Mouse (Mus musculus) adrenal gland, postnatal 4 days (tissue): Measurements from ENCODE around the gene Metrn. TPM values are rescaled to one million over a fixed set of nuclear protein-coding genes. Genes with fewer than 3 reads are reported as not detected.
"Not testable (repeated sequence)": the region's sequence is repeated elsewhere in the genome, so short reads cannot be mapped to it uniquely, and the experiment has no call there.

ENCODE experiments used
- DNase-seq, 2 experiments: peaks; one replicate each; pipeline ENCODE4 v3.0.0; 2021 to 2022; ENCODE audit warnings: low spot score in 2 of 2, mixed read lengths in 2 of 2
- total RNA-seq, 2 experiments: library from RNA; stranded (reverse); gene quantifications; 2 replicates each; pipeline ENCODE4 v1.2.3; 2021

The Metrn gene
- total RNA-seq, 2 experiments from 2014 or later: 71.1 to 74.5 TPM

DNA sequence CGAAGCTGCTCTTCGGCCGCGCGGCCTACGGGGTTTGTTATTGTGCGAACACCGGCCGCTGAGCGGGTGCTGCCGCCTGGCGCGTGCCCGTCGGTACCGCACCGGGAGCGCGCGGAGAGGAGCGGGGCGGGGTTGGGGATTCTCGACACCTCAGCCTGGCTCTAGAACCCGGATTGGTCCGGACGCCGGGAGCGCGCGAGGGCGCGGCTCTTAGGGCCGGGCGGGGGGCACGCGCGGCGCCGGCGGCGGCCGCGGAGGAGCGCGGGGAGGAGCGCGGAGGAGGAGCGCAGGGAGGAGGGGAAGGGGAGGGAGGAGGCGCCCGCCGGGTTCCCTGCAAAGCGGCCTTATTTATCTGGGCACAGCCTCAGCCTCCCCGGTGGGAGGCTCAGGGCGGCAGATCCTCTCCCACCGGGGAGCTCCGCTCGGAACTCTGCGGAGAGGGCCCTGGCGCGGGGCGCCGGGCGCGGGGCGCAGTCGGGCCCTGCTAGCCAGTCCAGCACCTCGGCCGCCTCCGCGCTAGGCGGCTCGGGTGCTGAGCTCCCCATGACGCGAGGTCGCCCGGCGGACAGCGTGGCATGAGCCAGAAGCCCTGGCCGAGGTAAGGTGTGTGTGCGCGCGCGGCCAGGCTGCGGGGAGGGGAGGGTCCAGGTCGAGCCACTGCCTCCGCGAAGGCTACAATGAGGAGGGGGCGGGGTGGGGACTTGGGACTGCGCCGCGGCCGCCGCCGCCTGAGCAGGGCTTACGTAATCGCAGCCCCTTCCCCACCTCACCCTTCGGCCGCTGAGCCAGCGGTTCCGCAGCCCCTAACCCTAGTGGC lies 12.1 kb upstream of the Metrn start, which contains the start of gene Fbxl16:
Gene Fbxl16, plus strand, starts transcription at position 297 of the 817 bp plus-strand sequence.
- peak in 1 of 2 experiments; percentile 55 for DNase-seq

DNA sequence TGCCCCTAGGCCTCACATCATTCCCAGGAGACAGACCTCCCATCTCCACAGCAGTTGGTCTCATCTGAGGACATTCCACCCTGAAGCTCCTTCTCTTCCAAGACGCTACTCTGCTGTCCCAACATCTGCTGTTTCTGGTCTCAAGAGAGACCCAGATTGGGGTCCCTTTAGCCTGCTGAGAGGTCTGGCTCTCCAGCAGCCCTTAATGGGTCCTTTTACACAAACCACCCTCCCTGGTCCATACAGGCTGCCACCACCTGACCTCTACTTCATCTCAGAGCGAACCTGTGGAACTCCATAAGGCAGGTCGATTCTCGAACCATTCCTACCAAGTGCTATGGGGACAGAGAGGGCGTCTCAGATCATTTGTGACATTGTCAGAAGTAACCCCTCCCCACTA lies 11.1 kb upstream of the Metrn start:
- no peak for DNase-seq

DNA sequence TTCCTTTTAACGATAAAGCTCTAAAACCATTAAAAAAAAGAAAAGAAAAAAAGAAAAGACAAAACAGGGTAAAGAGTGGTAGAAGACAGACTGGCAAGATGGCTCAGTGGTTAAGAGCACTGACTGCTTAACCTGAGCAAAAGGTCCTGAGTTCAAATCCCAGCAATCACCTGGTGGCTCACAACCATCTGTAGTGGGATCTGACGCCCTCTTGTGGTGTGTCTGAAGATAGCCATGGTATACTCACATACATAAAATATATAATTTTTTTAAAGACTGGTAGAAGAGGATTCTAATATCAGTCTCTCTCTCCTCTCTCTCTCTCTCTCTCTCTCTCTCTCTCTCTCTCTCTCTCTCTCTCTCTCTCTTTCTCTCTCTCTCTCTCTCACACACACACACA lies 10.5 kb upstream of the Metrn start:
- DNase-seq: not testable (repeated sequence)

DNA sequence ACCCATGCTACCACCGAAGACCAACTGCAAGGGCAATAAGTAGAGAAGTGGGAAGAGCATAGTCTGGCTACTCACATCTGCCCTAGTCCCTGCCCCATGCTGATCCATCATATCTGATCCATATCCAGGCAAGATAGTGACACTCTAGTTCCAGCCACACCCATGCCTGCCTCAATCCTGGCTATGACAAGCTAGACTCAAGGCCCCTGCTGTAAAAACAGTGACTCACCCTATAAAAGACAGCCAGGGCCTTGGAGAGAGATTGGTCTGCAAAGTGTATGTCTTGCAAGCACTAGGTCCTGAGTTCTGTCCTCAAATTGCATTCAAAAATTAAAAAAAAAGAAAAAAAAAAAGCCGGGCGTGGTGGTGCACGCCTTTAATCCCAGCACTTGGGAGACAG lies 9.6 kb upstream of the Metrn start:
- no peak for DNase-seq

GRCm38 (mm10) chr17:25802825-25803517 lies 6.0 kb upstream of the Metrn start:
- peak; percentile 49 to 54 for DNase-seq

- DNase-seq: no peak
Observed at GRCm38 (mm10) chr17:25801029-25801428, 4.1 kb upstream of the Metrn start.

- DNase-seq: no peak
Observed at GRCm38 (mm10) chr17:25796211-25796771, 645 bp downstream of the Metrn start.

- DNase-seq: no peak
Observed at GRCm38 (mm10) chr17:25795609-25796092, 1.3 kb downstream of the Metrn start, which contains the start of gene AC134908.4. AC134908.4 (minus strand) TSS chr17:25795659.

- DNase-seq: no peak
Observed at GRCm38 (mm10) chr17:25794998-25795397, 1.9 kb downstream of the Metrn start.

- DNase-seq: no peak
Observed at GRCm38 (mm10) chr17:25794197-25794596, 2.7 kb downstream of the Metrn start.

- DNase-seq: peak in 1 of 2 experiments; percentile 68
Observed at GRCm38 (mm10) chr17:25792615-25793014, 4.3 kb downstream of the Metrn start, which contains the start of gene Fam173a. Fam173a (minus strand) TSS chr17:25792901.

DNA sequence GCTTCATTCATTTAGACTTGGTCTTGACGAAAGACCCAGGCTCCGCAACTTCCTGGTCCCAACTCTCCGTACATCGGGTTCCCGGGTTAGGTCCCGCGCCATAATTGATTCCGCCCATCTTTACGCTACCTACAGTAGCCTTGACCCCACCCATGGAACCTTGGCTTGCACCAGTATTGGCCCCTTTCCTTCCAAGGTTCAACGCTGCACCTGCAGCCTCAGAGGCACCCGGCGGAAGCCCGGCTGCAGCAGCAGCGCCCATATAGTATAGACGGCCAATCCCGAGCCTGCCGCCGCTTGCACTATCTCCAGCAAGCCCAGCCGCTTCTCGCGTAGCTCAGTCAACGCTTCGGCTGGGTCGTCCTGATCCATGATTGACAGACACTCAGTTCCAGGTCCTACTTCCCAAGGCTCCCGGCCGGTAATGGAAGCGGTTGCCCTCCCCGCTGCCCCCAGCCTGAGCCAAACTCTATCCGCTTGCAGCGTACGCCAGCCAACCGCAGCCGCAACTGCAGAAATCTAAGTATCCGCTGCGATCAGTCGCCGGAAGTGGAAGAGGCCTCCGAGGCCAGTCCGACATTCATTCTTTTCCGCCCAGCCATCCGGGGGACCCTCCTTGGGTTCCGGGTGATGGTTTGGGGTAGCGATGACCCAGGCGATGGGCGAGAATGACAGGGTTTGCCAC lies 5.0 kb downstream of the Metrn start:
- DNase-seq: peak; percentile 75

DNA sequence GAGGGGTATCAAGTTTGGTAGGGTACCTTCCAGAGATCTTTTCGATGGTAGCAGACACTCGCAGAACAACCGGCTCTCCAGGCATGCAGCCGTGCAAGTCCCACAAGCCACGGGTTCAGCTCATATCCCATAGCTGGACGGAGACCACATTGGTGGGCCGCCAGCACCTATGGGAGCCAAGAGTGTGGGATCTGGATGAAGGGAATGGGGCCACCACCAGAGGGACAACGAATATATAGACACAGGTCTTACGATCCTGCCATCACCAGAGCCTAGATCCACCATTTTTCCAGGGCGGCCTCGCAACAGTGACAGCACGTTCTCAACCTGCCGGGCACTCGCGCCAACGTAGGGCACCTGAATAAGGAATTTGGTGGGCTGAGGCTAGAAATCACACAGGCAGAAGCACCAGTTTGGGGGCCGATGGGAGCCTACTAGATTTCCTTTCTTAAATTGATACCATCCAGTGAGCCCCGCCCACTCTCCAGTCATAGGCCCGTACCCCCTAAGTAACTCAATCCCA lies 5.6 kb downstream of the Metrn start:
- no peak for DNase-seq

GRCm38 (mm10) chr17:25786781-25787504 lies 10.0 kb downstream of the Metrn start:
- no peak for DNase-seq

DNA sequence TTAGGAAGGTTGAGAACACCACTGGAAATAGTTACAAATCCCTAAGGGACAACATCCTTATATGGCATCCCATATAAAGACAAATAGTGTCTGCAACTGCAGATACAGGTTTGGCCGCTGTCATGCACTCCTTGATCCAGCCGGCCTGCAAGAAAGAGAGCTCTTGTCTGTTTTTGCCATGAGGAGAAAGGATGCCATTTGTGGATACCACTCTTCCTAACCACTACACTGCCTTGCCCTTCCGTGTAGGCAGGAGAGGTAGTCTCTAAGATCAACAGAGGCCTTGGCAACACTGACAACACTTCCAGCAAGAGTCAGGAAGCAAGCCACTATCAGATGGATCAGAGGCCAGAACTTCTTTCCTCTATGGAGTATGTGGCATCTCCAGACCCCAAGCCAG lies 10.7 kb downstream of the Metrn start, which contains the start of gene Ccdc78:
Gene Ccdc78, plus strand, starts transcription at position 301 of the 400 bp plus-strand sequence.
- DNase-seq: no peak

GRCm38 (mm10) chr17:25785281-25785745 lies 11.6 kb downstream of the Metrn start, which contains the start of gene Haghl:
Haghl (minus strand) TSS chr17:25785673.
- DNase-seq: peak; percentile 88 to 93

GRCm38 (mm10) chr17:25783861-25784574 lies 12.9 kb downstream of the Metrn start:
- DNase-seq: no peak

DNA sequence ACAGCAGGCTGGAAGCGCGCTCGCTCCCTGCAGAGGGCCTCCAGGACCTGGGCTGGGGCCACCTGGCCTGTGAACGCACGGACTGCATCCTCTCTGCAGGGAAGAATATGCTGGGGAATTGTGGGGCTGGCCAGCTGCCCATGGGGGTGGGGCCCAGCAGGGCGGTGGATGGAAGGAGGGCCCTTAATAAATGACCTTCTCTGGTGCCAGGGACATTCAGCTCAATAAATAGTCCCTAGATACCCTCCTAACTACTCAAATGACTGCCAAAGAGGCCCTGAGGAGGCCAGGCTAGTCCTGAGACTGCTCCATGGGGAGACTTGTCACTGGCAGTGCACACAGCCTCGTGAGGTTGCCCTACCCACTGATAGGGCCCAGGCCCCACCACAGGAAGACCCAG lies 13.8 kb downstream of the Metrn start:
- DNase-seq: no peak

- DNase-seq: no peak
Observed at GRCm38 (mm10) chr17:25781339-25781738, 15.6 kb downstream of the Metrn start.
